Mouse (Mus musculus) heart, postnatal 0 days (tissue): Measurements from ENCODE around the gene Dmd.

Experiments
- CTCF ChIP-seq: IDR thresholded peaks from 2 replicates; pipeline ENCODE4 v1.5.1; 2016; ENCODE audit warnings: antibody characterized with exemption, control low read depth, low read depth
- EP300 ChIP-seq: IDR thresholded peaks from 2 replicates; pipeline ENCODE4 v1.6.1; 2016; ENCODE audit warnings: antibody characterized with exemption, low read depth

DNA sequence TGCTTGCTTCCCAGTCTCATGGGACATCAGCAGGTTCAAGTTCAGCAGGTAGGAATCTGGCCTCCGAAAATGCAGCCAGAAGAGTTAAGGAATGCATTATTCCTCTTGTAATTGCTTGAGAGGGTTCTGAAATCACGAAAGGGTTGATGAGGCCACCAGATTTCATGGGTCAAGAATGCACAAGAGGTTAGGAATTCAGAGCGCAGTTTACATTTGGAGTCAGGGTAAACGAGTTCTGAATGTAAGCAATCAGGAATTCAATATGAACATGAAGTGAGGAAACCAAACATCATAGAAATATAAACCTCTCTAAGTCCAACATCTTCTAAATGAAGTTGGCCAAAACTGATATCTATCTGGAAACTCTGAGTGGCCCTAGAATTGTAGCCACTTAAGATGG, 1924.4 kb downstream of the Dmd start:
- TF ChIP-seq CTCF (no peak), EP300 (no peak)
